Mouse (Mus musculus) c-Kit-positive CD71-positive TER-119-positive erythroid progenitor cells, embryonic 14.5 days (primary cell): Measurements from ENCODE around the gene Slc27a5.
A peak's percentile ranks its signal among the peaks of the same experiment; 100 is the strongest.

Source experiments
- DNase-seq: peaks from one replicate; pipeline ENCODE4 v3.0.0-alpha.2; 2013; ENCODE audit warnings: low spot score

Gene Slc27a5

DNA sequence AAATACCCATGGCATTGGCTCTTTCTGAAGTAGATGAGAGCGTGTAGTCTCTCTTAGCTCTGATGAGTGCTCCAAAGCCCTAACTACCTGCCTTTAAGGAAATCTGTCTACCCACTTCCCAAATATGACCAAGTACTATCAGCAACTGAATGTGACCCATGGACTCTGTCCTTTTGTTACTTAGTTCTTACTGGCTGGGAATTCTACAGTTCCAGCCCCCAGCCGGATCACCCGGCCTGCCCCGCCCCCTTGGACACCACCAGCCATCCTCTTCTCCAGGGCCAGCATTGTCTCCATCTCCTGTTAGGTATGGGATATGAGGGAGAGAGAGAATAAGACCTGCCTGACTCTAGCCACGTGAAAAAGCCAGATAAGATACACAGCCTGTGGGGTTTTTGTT, at the start of gene Slc27a5:
TSS of gene Slc27a5 (minus strand) at position 140 of the 400 bp plus-strand sequence.
- DNase-seq = no peak

DNA sequence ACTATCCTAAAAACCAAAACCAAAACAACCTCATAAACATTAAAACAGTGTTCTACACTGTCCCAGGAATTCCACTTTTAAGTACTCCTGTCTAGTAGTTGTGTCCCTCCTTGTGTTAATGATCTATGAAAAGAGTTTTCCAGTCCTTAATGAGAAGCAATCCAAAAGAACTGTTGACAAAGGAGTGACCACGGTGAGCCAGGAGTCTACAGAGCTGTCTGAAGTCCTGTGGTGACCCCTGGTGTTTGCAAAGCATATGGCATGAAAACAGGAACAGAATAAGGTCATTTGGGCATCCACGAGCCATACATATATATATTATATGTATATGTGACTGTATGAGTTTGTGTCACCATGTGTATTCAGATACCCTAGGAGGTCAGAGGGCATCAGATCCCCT, 48.1 kb upstream of the Slc27a5 start:
- DNase-seq = peak; percentile 63

DNA sequence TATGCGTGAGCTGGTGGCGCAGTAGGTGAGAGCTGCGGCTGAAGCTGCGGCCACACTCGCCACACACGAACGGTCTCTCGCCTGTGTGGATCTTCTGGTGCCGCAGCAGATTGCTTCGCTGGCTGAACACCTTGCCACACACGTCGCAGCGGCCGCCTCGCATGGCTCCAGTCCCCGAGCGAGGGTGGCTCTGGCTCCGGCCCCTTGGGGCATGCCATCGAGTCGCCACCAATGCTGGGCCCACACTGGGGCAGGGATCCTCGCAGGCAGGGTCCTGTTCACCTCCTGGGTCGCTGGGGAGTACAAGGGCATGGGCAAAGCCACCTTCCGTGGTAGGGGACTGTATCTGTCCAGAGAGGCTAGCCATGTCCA, 46.2 kb upstream of the Slc27a5 start:
- no peak for DNase-seq

DNA sequence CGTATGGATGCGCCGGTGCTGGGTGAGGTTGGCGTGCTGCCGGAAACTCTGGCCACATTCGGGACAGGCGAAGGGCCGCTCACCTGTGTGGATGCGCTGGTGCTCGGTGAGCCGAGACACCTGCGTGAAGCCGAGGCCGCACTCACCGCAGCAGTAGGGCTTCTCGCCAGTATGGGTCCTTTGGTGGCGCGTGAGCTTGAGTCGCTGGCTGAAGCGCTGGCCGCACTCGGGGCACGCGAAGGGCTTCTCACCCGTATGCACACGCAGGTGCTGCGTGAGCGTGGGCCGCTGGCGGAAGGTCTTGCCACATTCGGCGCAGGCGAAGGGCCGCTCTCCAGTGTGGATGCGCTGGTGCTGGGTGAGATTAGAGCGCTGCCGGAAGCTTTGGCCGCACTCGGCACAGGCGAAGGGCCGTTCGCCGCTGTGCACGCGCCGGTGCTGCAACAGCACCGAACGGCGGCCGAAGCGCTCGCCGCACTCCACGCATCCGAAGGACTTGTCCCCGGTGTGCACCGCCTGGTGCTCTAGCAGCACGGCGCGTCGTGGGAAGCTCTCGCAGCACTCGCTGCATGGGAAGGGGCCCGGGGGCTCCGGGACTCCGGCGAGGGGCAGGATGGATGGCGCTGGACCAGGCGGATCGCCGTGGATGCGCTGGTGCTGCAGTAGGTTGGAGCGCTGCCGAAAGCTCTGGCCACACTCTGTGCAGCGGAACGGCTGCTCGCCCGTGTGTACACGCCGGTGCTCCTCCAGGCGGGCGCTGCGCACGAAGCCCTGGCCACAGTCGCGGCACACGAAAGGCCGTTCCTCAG, 45.7 kb upstream of the Slc27a5 start:
- DNase-seq = no peak

DNA sequence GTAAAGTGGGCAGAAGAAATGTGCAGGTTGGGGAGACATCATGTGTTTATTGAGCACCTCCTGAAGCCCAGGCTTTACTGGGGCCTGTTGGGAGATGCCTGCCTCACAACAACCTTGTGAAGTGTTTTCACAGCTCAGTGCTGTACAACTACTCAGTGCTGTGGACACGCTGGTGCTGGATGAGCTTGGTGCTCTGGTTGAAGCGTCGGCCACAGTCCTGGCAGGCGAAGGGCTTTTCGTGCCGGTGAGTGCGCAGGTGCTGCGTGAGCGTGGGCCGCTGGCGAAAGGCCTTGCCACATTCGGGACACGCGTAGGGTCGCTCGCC, 45.1 kb upstream of the Slc27a5 start:
- DNase-seq = no peak

DNA sequence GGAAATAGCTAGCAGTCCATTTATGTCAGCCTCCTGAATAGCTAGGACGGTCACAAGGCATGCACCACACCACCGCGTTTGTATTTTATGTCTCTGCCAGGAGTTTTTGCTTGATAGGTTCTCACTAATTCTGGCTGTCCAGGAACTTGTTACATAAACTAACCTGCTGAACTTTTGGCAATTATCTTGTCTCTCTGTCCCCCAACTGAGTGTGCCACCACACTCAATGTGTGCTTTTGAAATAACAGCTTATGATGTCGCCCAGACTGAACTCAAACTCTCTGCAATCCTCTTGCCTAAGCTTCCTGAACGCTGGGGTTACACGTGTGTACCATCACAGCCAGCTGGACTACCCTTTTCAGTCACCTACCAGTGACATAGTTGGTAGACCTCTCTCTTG, 44.5 kb upstream of the Slc27a5 start:
- no peak for DNase-seq

DNA sequence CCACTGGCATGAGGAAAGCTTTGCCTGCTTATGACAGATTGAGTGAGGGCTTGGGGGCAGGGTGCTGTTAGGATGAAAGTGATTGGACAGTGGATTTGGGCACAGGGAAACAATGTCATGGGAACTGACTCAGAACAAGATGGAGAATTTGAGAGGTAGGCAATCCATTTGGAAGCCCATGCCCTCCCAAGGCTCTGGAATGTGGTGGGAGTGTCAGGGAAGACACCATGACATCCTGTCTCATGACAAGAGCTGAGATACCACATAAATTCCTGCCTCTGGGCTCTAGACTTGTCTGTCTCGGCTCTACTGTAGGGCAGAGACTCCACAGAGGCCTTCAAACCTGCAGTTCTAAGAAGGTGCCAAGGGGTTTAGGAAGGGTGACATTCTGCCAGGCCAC, 43.3 kb upstream of the Slc27a5 start:
- no peak for DNase-seq

DNA sequence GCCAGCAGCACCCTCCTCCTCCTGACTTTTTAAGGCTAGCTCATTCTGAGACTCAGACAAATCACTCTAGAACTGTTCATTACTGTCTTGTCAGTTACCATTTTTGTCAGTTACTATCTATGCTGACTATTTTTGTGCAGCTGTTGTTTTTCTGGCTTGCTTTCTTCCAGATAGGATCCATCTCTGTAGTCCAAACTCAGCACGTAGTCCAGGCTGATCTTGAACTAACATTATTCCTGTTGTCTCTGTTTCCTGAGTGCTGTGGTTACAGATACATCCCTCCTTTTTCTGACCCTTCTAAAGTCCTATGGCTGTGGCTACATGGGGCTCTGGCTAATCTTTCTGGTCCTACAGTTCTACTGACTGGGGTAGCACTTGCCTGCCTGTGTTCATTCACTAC, 41.2 kb upstream of the Slc27a5 start:
- DNase-seq = no peak

DNA sequence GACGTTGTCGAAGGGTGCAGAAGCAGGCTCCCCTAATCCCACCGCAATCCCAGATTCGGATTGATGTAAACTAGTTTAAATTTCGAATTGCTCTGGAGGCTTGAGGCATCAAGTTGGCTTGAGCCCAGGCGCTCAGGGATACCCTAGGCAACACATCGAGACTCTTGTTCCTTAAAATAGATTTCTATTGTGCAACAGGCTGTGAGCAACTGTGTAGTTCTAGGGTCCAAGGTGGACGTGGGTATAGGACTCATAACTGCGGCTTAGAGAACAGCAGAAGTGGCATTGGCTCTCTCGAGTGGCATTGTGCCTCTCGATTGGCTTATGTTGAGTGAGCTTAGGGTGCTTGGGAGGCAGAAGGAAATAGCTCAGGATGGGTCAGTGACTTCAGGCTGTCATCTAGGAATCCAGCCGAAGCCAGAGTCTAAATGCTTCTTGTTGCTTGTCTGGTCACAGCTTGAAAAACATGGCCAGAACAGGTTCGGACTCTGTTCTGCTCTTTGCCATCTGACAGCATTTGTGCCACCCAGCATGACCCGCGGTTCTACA, 40.7 kb upstream of the Slc27a5 start:
- DNase-seq = no peak

DNA sequence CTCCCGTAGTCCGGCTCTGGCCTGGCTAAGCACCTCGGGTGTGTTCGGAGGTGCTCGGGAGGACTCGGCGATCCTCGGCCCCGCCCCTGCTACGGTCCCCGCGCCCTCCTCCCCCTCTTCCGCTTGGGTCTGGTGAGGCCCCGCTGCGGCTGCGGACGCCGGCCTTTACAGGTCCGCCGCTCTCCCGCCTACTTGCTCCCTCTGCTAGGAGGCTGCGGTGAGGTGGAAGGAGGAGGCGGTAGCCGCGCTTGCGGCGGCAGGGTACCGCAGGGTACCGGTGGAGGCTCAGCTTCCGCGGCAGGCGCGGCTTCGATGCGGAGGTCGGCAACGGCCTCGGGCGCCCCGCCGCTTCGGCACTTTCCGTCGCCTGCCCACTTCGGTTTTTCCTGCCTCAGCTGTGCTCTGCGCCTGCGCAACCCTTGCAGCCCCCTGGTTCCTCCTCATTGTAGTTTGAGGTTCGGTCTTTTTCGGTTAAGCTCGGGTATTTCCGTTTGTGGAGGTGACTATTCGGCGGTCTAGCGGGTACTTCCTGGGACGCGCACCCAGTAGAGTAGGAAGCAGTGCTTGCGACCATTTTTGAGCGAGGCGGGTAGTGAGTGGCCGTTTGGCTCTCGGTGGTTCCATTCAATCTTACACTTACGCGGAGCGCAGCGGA, 40.0 kb upstream of the Slc27a5 start, which contains the start of gene Ube2m:
TSS of gene Ube2m (minus strand) at position 375 of the 655 bp plus-strand sequence.
- peak; percentile 88 for DNase-seq

DNA sequence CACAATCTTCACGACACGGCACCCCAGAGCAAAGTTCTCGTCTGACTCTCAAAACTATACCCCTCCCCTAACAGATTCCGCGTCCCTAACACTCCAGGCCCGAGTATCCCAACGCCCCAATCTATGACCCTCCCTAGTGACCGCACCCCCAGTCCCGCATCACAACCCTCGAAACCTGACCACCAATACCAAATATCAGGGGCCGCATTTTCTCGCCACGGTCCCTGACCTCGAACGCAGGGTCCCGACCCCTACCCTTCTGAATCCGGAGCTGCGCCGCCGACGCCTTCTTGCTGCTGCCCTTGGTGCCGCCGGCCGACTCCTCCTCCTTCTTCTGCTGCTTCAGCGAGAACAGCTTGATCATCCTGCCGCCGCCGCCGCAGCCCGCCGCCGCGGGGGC, 39.4 kb upstream of the Slc27a5 start:
- no peak for DNase-seq

DNA sequence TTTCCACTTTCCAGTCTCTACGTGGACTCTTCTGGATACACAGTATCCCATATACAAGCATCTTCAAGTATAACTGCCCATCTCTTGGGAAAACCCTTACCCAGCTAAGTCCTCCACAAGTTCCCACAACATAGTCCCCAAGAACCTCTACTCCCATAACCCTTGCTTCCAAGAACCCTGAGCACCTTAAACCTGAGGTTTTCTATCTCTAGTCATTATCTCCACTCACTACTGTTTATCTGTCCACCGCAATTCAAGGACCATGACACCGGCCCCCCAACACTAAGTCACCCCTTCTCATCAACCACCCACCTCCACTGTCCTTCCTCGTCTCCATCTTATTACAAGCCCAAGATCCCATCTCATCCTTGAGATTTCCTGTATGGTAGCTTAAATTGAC, 38.8 kb upstream of the Slc27a5 start:
- no peak for DNase-seq

DNA sequence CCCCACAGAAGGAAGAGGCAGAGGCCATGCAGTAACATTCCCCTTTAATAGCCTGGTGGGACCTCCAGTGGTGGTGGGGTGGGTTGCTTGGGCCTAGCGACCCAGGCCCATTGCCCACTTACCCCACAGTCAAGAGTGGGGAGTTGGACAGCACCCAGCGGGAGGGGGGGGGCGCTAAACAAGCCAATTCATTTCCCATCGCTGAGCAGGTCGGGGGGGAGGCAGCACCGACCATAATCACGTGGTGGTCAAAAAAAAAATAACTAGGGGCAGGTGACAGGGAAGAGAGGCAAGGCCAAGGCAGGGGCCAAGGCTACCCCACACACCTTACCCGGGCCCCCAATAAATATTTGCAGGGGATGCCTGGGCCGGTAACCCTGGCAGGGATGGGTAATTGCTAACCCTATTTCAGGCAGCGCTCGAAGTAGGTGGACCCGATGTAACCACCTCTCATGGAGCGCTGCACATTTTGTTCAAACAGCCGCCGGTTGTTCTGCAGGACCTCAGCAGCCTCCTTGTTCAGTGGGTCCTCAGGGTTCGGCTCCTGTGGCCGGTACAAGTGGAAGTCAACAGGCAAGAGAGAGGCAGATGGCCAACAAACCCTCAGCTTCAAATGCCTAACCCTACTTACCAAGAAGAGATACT, 37.3 kb upstream of the Slc27a5 start:
- DNase-seq = no peak

DNA sequence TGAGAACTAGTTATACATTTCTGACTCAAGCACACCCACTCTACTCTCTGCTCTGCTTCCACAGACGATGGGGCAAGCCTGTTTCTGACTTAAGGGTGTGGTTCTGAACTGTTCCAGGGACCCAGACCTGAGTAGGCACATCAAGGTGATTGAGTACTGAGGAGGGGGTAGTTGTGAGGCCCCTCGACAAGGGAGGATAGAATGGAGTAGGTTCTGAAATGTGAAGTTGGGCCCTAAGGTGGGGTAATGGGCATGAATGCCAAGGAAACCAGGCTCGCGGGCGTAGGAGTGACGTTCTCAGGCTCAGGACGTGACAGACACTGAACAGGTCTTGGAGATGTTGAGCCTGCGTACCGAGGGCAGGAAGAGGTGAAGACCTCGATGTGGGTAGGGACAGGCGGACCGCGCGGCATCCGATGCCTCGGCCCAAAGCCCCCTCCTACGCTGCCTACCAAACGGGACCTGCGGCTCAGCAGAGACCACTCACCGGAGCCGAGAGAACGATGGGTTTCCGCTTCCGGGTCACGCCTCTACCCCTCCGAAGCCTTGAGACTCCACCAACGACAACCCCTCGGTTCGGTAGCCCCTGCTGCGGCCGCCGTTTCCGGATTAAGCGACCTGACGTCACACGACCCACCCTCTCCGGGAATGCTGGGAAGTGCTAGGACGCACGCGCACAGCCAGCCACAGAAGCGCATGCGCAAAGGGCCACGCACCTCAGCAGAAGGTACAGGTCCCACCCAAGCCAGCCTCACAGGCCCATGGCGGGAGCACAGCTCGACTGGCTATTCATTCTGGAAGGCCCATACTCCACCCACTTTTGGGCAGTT, 36.4 kb upstream of the Slc27a5 start, which contains the start of gene Chmp2a:
TSS of gene Chmp2a (minus strand) at position 660 of the 830 bp plus-strand sequence.
- peak; percentile 96 for DNase-seq

DNA sequence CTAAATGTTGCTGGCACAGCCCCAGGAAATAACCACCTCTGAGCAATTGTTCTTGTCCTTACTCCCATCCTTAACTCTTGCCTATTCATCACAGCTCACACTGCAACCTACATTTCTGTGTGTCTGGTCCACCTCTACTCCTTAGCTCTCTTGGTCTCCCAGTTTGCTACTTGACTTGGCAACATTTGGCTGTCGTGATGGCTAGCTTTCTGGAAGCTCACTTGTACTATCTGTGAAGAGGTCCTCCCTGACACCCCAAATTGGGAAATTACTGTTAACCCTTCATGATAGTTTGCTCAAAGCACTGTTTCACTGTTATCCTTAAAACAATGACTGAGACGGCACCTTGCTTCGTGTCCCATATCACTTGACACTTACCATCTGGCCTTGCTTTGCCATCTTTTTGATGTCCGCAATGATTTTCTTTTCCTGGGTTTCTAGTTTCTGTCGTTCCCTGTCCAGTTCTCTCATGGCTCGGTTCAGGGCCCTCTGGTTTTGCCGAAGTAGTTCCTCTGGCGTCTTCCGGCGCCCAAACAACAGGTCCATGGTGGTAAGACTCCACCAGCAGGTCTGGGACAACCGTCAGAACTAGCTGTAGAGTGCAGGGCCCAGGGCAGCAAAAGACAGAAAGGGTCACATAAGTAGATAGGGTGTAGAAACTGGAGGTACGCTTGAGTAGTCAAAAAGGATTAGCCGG, 35.6 kb upstream of the Slc27a5 start:
- no peak for DNase-seq

DNA sequence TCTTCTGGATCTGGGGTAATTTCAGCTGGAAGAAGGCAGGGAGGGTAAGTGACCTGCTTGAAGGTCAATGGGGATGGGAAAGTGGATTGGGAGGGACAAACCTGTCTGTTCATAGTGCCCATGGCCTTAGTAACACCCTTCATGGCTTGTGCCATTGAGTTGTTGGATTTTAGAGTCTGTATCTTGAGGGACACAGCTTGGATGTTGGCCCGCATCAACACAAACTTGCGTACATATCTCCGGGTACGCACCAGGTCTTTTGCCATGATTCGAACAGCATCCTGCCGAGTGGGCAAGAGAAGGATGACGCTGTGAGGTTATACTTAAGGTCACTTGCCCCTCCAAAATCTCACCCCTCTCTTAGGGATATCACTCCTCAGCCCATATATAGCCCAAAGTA, 34.5 kb upstream of the Slc27a5 start:
- no peak for DNase-seq

DNA sequence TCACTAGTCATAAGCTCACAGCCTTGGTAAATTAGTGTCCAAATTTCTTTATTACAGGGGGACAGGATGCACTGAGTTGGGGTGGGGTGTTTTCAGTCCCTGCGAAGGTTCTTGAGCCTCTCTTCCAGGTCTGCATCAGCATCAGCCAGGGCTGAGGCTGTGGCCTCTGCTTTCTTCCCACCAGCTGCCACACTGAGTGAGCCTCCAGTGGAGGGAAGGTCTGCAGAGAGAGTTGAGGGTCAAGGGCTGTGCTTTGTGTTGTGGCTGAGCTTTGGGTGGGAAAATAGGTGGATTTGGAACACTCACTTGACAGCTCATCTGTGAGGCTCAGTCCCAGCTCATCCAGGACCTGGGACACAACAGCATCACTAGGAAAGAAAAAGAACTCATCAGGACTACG, 34.0 kb upstream of the Slc27a5 start:
- no peak for DNase-seq

DNA sequence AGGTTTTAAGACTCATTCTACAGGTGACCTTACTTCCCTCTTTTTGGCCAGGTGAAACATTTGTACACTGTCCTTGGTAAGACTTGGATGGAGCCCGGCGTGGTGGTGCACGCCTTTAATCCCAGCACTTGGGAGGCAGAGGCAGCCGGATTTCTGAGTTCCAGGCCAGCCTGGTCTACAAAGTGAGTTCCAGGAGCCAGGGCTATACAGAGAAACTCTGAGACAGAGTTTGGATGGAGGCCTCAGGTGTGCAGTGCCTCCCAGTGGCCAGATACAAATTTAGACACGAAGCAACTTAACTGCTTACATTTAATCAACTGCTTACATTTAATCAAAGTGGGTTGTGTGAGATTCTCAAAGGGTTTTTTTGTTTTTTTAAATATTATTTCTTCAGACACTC, 33.1 kb upstream of the Slc27a5 start:
- no peak for DNase-seq

DNA sequence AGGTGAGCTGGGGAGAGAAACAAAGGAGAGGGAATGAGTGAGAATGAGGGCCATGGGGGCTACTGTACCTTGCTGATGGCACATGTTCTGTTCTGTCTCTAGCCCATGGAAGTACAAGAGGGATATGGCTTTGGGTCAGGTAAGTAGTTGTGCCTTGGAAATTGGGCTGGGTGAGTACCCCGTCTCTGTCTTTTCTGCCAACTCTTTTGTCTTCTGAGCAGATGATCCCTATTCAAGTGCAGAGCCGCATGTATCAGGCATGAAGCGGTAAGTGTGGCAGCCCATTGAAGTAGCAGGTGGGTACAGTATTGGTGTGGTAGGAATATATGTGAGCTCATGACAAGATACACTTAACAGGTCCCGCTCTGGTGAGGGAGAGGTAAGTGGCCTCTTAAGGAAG, 31.0 kb upstream of the Slc27a5 start:
- no peak for DNase-seq

DNA sequence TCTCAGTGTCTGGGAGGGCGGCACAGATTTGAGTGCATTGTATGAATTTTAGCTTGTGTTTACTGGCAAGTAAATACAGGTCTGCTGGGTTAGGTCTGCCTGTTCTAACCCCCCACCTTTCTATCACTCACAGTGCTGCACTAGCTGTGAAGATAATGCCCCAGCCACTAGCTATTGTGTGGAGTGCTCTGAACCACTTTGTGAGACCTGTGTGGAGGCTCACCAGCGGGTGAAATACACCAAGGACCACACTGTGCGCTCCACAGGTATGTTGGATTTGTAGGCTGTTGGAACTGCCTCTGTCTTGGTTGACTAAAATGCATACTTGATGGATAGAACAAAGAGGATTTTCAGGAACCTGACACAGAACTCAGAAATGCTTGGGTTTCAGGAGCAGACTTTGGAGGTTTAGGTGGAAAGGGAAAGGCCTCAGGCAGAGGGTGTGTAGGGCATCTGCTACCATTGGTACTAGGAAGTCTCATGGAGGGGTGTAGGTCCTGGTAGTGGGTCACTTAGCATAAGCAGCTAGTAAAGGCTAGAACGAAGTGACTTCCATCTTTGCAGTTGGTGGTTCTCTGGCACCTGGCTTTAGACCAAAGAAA, 27.6 kb upstream of the Slc27a5 start:
- no peak for DNase-seq

DNA sequence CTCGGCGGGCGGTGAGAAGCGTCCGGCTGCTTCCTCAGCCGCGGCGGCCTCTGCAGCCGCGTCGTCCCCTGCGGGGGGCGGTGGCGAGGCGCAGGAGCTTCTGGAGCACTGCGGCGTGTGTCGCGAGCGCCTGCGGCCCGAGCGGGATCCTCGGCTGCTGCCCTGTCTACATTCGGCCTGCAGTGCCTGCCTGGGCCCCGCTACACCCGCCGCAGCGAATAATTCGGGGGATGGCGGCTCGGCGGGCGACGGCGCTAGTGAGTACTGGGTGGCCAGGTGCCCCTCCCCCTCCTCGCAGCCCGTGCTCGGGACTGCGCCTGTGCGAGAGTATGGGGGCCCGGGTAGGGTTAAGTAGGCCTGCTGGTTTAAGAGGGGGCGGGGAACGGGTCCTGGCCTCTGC, 26.8 kb upstream of the Slc27a5 start:
- no peak for DNase-seq
